Comparison of ENCODE assay signal across 12 mouse cellular contexts in genomic region chr5:118143211-118144026, GRCm38 (mm10). TPM values are rescaled to one million over a fixed set of nuclear protein-coding genes. Genes with fewer than 3 reads are reported as not detected.
DNase-seq lines count a peak whose midpoint lies in the region.
"Had no signal": no experiment of that assay in that cellular context is flagged by ENCODE, and none has a peak within 500 bp of the region (broad histone marks: within the 10 kb centered on the region; RNA-seq: fewer than 3 reads in every experiment).

No protein-coding gene starts in this region.

- peak; percentile 89 for DNase-seq in gastrocnemius, adult 18-20 months (ENCODE audit: low spot score)
- no peak for DNase-seq in gastrocnemius, postnatal 10 days
- peak; percentile 33 for DNase-seq in NIH3T3 (ENCODE audit: low read depth)
- DNase-seq in heart, adult 8-10 months (ENCODE audit: low spot score), result peak; percentile 89
- peak; percentile 84 for DNase-seq in kidney, adult 9 months
- DNase-seq in Muller cell, postnatal 12 days (ENCODE audit: inconsistent ontology term), result no peak
- no peak for DNase-seq in lung, postnatal 10 days
- no peak for DNase-seq in left cerebral cortex, postnatal 36 days (ENCODE audit: low spot score in 2 of 2)
- DNase-seq: adrenal gland, postnatal 36 days; B cell, adult 2 months; liver; lung, postnatal 36 days had no signal

- intact Hi-C loops in left cerebral cortex, postnatal 36 days (cut with DNase I), result no loop called here

RNA-seq across cellular contexts. Expression of gene Fbxw8, which starts 11.8 kb away (rescaled TPM):
- 10 to 100 TPM; 20.5 to 21.1 TPM for total RNA-seq in gastrocnemius, adult 18-20 months (2021)
- total RNA-seq in gastrocnemius, postnatal 10 days (2021), result 10 to 100 TPM; 32.8 to 33.5 TPM
- 10 to 100 TPM; 34.9 to 37.7 (median 36.6) TPM for total RNA-seq in heart, adult 8-10 months (2022)
- total RNA-seq in left cerebral cortex, postnatal 36 days (2021), result 10 to 100 TPM; 31.4 to 34.7 TPM

RNA-seq across cellular contexts. Expression of gene Hrk, which starts 21.0 kb away (rescaled TPM):
- total RNA-seq in gastrocnemius, adult 18-20 months (2021), result under 1 TPM; 0.12 to 0.21 TPM
- under 1 TPM in 1 of 2 experiments, not detected in 1; 0.12 TPM for total RNA-seq in gastrocnemius, postnatal 10 days (2021)
- total RNA-seq in heart, adult 8-10 months (2022), result under 1 TPM; 0.23 to 0.46 (median 0.36) TPM
- 10 to 100 TPM; 28.3 to 30.3 TPM for total RNA-seq in left cerebral cortex, postnatal 36 days (2021)

Comparison
In these comparisons a context has a peak if more than half of its experiments do, and no peak if none do; other contexts are left out.
1. DNase-seq: peak in gastrocnemius, adult 18-20 months (single experiment), NIH3T3 (single experiment), heart, adult 8-10 months (single experiment) and kidney, adult 9 months (single experiment); none in gastrocnemius, postnatal 10 days (single experiment), Muller cell, postnatal 12 days (single experiment), lung, postnatal 10 days (single experiment) and left cerebral cortex, postnatal 36 days (0 of 2).
2. RNA of gene Hrk, which starts 21.0 kb away (total RNA-seq): 28.3 to 30.3 TPM in left cerebral cortex, postnatal 36 days; 0.23 to 0.46 TPM in heart, adult 8-10 months, 0.12 to 0.21 TPM in gastrocnemius, adult 18-20 months and 0.12 TPM in gastrocnemius, postnatal 10 days; every median in the first group is over 10 times any median in the second.